Mouse (Mus musculus) forebrain, embryonic 16.5 days (tissue): ENCODE measurements at regions not wholly inside any gene's neighbourhood (a gene's known extent, or its start where the extent isn't known, plus 50 kb on each side); places are given as distances from the start of the nearest gene placed in this dataset.

Experiments
- ATAC-seq: fragments of 200-750 bp; cut with Nextera tagmentation; 2 replicates; pipeline ENCODE4 v1.8.0; 2017; ENCODE audit warnings: mild to moderate bottlenecking, moderate library complexity
- H3K27ac ChIP-seq: fragments of 300-500 bp; sonication (generic); 2 replicates; pipeline ENCODE4 v1.5.1; 2014; ENCODE audit warnings: low read length, control low read depth
- H3K27me3 ChIP-seq: fragments of 300-500 bp; sonication (generic); replicated peaks from 2 replicates; pipeline ENCODE4 v1.6.1; 2014; ENCODE audit warnings: low read length; ENCODE audit not compliant: control insufficient read depth, insufficient read depth
- H3K36me3 ChIP-seq: fragments of 300-500 bp; sonication (generic); 2 replicates; pipeline ENCODE4 v1.6.1; 2014; ENCODE audit not compliant: control insufficient read depth, insufficient read depth
- H3K4me1 ChIP-seq: fragments of 300-500 bp; sonication (generic); replicated peaks from 2 replicates; pipeline ENCODE4 v1.6.1; 2014; ENCODE audit warnings: low read length; ENCODE audit not compliant: control insufficient read depth, insufficient read depth
- H3K4me2 ChIP-seq: fragments of 300-500 bp; sonication (generic); 2 replicates; pipeline ENCODE4 v1.6.1; 2014; ENCODE audit warnings: mild to moderate bottlenecking, low read length, control low read depth
- H3K4me3 ChIP-seq: fragments of 300-500 bp; sonication (generic); replicated peaks from 2 replicates; pipeline ENCODE4 v1.5.1; 2014; ENCODE audit warnings: mild to moderate bottlenecking, low read length, control low read depth
- H3K9ac ChIP-seq: fragments of 300-500 bp; sonication (generic); replicated peaks from 2 replicates; pipeline ENCODE4 v1.6.1; 2014; ENCODE audit warnings: low read depth, low read length, control low read depth
- H3K9me3 ChIP-seq: fragments of 300-500 bp; sonication (generic); 2 replicates; pipeline ENCODE4 v1.6.1; 2016; ENCODE audit warnings: low read length; ENCODE audit not compliant: control insufficient read depth
- WGBS: fragments of 180-500 bp; shearing (Covaris S2); extraction: QIAGEN DNeasy Blood & Tissue Kit; methylation state at CpG from one replicate; pipeline ENCODE4 v1.1.7; 2014; 5-methylcytosine and 5-hydroxymethylcytosine counted together

- H3K4me1 ChIP-seq = no peaks in the 10 kb centered on the region; the same call in 1 of the 2 replicates
- no peaks in the 10 kb centered on the region for H3K27me3 ChIP-seq
- no peak overlapping the region for H3K4me3 ChIP-seq
- ATAC-seq = no peak
- no peaks in the 10 kb centered on the region for H3K36me3 ChIP-seq
- no peak overlapping the region for H3K9ac ChIP-seq
- no peak overlapping the region for H3K4me2 ChIP-seq
- 83% methylated on average over 1 of the region's 1 CpGs for WGBS
- no peaks in the 10 kb centered on the region for H3K9me3 ChIP-seq
- H3K27ac ChIP-seq = no peak overlapping the region
Observed at GRCm38 (mm10) chr15:62513462-62513861, 1331.5 kb downstream of the Gsdmc2 start.

GRCm38 (mm10) chr15:62511461-62511860 is 1333.5 kb downstream of the Gsdmc2 start:
- Histone ChIP-seq H3K27me3 (no peaks in the 10 kb centered on the region), H3K4me2 (no peak overlapping the region), H3K9me3 (no peaks in the 10 kb centered on the region), H3K36me3 (no peaks in the 10 kb centered on the region), H3K4me1 (no peaks in the 10 kb centered on the region; the same call in 1 of the 2 replicates), H3K9ac (no peak overlapping the region), H3K4me3 (no peak overlapping the region), H3K27ac (no peak overlapping the region)
- 62% methylated on average over 2 of the region's 2 CpGs for WGBS
- ATAC-seq = peak; percentile 66; the same call in 1 of the 2 replicates

- 64% methylated on average over 3 of the region's 3 CpGs for WGBS
- peak; percentile 43; the same call in 1 of the 2 replicates for ATAC-seq
- no peak overlapping the region for H3K27ac ChIP-seq
- no peaks in the 10 kb centered on the region for H3K9me3 ChIP-seq
- no peaks in the 10 kb centered on the region for H3K4me1 ChIP-seq
- no peaks in the 10 kb centered on the region for H3K27me3 ChIP-seq
- no peak overlapping the region for H3K4me3 ChIP-seq
- no peaks in the 10 kb centered on the region for H3K36me3 ChIP-seq
- H3K9ac ChIP-seq = no peak overlapping the region
- no peak overlapping the region for H3K4me2 ChIP-seq
Observed at GRCm38 (mm10) chr15:62503866-62504265, 1341.1 kb downstream of the Gsdmc2 start.

GRCm38 (mm10) chr15:62500966-62501365 is 1344.0 kb downstream of the Gsdmc2 start:
- H3K4me1 ChIP-seq = peaks cover 4% of the 10 kb centered on the region
- no peak overlapping the region for H3K4me3 ChIP-seq
- no peak for ATAC-seq
- no peak overlapping the region for H3K9ac ChIP-seq
- WGBS = 78% methylated on average over 4 of the region's 4 CpGs
- H3K27me3 ChIP-seq = no peaks in the 10 kb centered on the region
- H3K27ac ChIP-seq = no peak overlapping the region
- no peaks in the 10 kb centered on the region for H3K9me3 ChIP-seq
- no peaks in the 10 kb centered on the region for H3K36me3 ChIP-seq
- H3K4me2 ChIP-seq = no peak overlapping the region

- Histone ChIP-seq H3K9ac (no peak overlapping the region), H3K9me3 (no peaks in the 10 kb centered on the region), H3K27me3 (no peaks in the 10 kb centered on the region), H3K27ac (no peak overlapping the region), H3K4me3 (no peak overlapping the region), H3K36me3 (no peaks in the 10 kb centered on the region), H3K4me2 (no peak overlapping the region), H3K4me1 (peaks cover 5% of the 10 kb centered on the region)
- ATAC-seq = no peak
- WGBS = 82% methylated on average over 2 of the region's 2 CpGs
Observed at GRCm38 (mm10) chr15:62500522-62500921, 1344.5 kb downstream of the Gsdmc2 start.

- H3K4me2 ChIP-seq = no peak overlapping the region
- H3K36me3 ChIP-seq = no peaks in the 10 kb centered on the region
- H3K4me3 ChIP-seq = no peak overlapping the region
- ATAC-seq = peak; percentile 33; the same call in 1 of the 2 replicates
- H3K4me1 ChIP-seq = peaks cover 5% of the 10 kb centered on the region
- H3K27ac ChIP-seq = no peak overlapping the region
- WGBS = 22% methylated on average over 4 of the region's 4 CpGs
- H3K27me3 ChIP-seq = no peaks in the 10 kb centered on the region
- no peak overlapping the region for H3K9ac ChIP-seq
- no peaks in the 10 kb centered on the region for H3K9me3 ChIP-seq
Observed at GRCm38 (mm10) chr15:62496193-62496592, 1348.8 kb downstream of the Gsdmc2 start.

GRCm38 (mm10) chr15:62492350-62492749 is 1352.6 kb downstream of the Gsdmc2 start:
- Histone ChIP-seq H3K27me3 (no peaks in the 10 kb centered on the region), H3K4me2 (no peak overlapping the region), H3K4me1 (peaks cover 5% of the 10 kb centered on the region), H3K9ac (no peak overlapping the region), H3K4me3 (no peak overlapping the region), H3K27ac (no peak overlapping the region), H3K9me3 (no peaks in the 10 kb centered on the region), H3K36me3 (no peaks in the 10 kb centered on the region)
- ATAC-seq = no peak
- WGBS = 79% methylated on average over 3 of the region's 3 CpGs

- Histone ChIP-seq H3K4me3 (no peak overlapping the region), H3K4me1 (no peaks in the 10 kb centered on the region), H3K36me3 (no peaks in the 10 kb centered on the region), H3K9me3 (no peaks in the 10 kb centered on the region), H3K27ac (no peak overlapping the region), H3K27me3 (no peaks in the 10 kb centered on the region), H3K9ac (no peak overlapping the region), H3K4me2 (no peak overlapping the region)
- whole genome bisulfite sequencing = 93% methylated on average over 2 of the region's 2 CpGs
- no peak for ATAC-seq
Observed at GRCm38 (mm10) chr15:62490548-62490947, 1354.4 kb downstream of the Gsdmc2 start.

- WGBS = 68% methylated on average over 6 of the region's 6 CpGs
- H3K36me3 ChIP-seq = no peaks in the 10 kb centered on the region
- no peak overlapping the region for H3K27ac ChIP-seq
- no peak for ATAC-seq
- no peak overlapping the region for H3K4me2 ChIP-seq
- H3K9me3 ChIP-seq = no peaks in the 10 kb centered on the region
- no peak overlapping the region for H3K4me3 ChIP-seq
- no peaks in the 10 kb centered on the region for H3K4me1 ChIP-seq
- no peak overlapping the region for H3K9ac ChIP-seq
- H3K27me3 ChIP-seq = no peaks in the 10 kb centered on the region
Observed at GRCm38 (mm10) chr15:62486540-62486939, 1358.4 kb downstream of the Gsdmc2 start.

GRCm38 (mm10) chr15:62484350-62484749 is 1360.6 kb downstream of the Gsdmc2 start:
- H3K4me1 ChIP-seq = no peaks in the 10 kb centered on the region
- no peaks in the 10 kb centered on the region for H3K27me3 ChIP-seq
- H3K9ac ChIP-seq = no peak overlapping the region
- no peaks in the 10 kb centered on the region for H3K9me3 ChIP-seq
- no peaks in the 10 kb centered on the region for H3K36me3 ChIP-seq
- H3K4me3 ChIP-seq = no peak overlapping the region
- H3K27ac ChIP-seq = no peak overlapping the region
- 91% methylated on average over 3 of the region's 3 CpGs for WGBS
- no peak overlapping the region for H3K4me2 ChIP-seq
- ATAC-seq = no peak
